Mouse (Mus musculus): ENCODE measurements at regions not wholly inside any gene's neighbourhood (a gene's known extent, or its start where the extent isn't known, plus 50 kb on each side); places are given as distances from the start of the nearest gene placed in this dataset.

DNA sequence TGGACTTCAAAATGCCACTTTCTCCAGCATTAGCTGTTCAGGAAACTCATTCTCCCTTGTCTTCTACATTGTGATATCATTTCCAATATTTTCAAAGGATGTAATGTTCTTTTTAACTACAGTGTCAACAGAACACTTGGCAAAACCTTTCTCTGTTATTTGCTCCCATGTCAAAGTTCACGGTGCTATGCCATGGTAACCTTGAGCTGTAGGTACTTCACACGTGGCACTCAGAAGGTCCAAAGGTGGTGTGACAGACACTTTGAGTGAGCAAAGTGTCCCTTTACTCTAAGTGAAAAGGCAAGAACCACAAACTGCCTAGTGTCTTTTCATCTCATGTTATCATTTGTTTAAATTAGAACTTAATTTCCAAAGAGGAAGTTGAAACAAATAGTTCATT is 53.3 kb upstream of the Tram2 start:
- no peak for DNase-seq

DNA sequence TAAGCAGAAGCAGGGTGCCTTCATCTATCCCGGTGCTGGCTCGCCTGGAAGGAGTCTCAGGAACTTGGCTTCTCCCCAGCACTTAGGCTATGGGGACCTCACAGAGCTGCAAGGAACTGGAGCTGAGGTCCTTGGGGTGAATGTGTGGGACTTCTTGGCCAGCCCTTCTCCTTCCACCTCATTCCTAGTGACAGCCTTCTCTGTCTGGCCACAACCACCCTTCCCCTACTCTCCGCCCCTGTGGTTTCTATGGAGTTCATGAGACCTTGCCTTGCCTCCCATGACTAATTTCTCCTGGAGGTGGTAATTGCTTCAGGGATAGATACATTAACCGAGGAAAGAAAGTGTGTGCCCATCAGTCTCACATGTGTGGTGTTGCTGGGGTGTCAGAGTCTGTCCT is 67.9 kb upstream of the Tram2 start:
- DNase-seq, result no peak

DNA sequence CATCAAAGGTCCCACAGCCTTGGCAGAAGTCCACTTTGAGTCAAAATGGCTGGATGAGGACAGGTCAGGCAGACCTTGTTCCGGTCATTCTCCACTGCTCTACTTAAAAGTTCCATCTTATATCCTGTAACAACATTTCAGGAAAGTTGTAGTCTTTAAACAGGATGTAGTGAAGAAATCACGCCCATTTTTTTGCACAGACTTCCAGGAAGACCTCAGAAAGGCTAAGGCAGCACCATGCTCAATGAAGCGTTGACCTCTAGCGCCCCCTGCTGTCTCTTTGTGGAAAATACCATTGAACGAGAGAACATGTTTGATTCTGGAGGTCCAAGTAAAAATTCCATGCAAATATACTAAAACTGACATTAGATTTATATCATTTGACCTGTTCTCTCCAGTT is 56.6 kb upstream of the Tmem14a start:
- DNase-seq, result peak; percentile 84

DNA sequence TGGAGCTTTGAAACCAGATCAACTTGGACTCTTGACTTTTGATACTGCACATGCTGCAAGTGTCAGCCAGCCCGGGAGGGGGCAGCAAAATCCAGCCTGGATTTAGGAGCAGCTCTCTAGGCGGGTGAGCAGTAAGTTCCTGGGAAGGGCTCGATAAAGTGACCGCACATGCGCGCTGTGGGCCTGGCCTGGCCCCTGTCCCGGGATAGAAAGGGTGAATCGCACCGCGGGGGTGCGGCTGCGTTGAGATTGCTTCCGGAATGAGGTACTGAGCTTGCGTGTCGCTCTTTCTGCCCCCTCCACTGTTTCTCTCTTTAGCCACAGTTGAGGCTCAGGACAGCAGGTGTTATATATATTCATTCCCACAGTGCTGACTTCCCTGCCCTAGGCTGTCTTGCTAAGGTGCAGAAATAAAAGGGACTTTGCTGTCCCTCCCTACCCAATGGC is 52.1 kb upstream of the Tmem14a start:
- DNase-seq, result peak; percentile 87

DNA sequence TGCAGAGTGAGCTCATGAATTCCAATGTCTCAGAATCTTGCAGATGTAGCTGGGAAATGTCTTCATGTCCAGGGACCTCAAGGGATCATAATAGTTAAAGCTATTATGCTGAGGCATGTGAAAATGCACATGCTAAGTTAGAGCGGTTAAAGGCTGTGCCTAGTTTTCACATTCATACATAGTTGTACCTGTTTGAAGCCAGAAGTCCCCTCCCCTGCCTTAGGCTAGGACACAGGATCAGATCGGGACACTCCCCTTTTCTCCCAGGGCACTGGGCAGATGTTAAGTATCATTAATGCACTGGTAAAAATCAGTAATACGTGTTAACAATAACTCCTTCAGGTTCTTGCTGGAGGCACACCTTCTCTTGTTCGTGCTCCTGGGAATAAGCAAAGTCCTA is 51.6 kb upstream of the Tmem14a start:
- no peak for DNase-seq

All from thymus, postnatal 4 days (tissue).